In the genomic region with DNA sequence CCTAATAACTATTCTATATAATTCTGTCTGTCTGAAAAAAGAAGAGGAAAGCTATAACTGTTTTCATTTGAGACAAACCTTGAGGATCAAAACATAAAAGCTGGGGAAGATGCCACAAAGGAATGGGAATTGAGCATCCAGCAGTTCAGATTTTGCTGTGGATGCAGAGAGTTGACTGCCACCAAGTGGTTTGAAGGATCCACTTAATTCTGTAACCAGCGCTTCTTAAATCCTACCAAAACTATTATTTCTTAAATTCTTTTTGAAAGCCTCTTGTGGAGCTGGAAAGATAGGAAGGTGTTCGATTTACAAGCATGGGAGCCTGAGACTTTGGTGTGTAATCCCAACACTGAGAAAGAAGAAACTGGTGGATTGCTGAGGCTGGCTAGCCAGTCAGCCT, we compare ENCODE assay signal across 12 mouse cellular contexts.
DNase-seq lines count a peak whose midpoint lies in the region; ATAC-seq lines count a peak whose summit lies in the region.
"Had no signal": no experiment of that assay in that cellular context is flagged by ENCODE, and none has a peak within 500 bp of the region (broad histone marks: within the 10 kb centered on the region; RNA-seq: fewer than 3 reads in every experiment).

No protein-coding gene starts in this region.

- no peaks in the 10 kb centered on the region for H3K4me1 ChIP-seq in hindbrain, embryonic 16.5 days (ENCODE audit: control insufficient read depth, insufficient read depth, low read depth, low read length)
- H3K4me1 ChIP-seq in hindbrain, embryonic 10.5 days (replicated peaks): no peaks in the 10 kb centered on the region
- H3K4me1 ChIP-seq: embryonic facial prominence, embryonic 13.5 days had no signal

- H3K27me3 ChIP-seq in hindbrain, embryonic 16.5 days (replicated peaks; ENCODE audit: control insufficient read depth, insufficient read depth, low read length): no peaks in the 10 kb centered on the region
- no peaks in the 10 kb centered on the region for H3K27me3 ChIP-seq in hindbrain, embryonic 10.5 days (ENCODE audit: insufficient read depth, poor library complexity, severe bottlenecking)
- H3K27me3 ChIP-seq: embryonic facial prominence, embryonic 13.5 days had no signal

- peak; percentile 70; the same call in 1 of the 2 replicates for ATAC-seq in hindbrain, embryonic 16.5 days

- H3K9me3 ChIP-seq in hindbrain, embryonic 16.5 days (ENCODE audit: control insufficient read depth, low read length): no peaks in the 10 kb centered on the region; the same call in 1 of the 2 replicates
- no peaks in the 10 kb centered on the region for H3K9me3 ChIP-seq in hindbrain, embryonic 10.5 days
- H3K9me3 ChIP-seq: embryonic facial prominence, embryonic 13.5 days had no signal

- H3K36me3 ChIP-seq in hindbrain, embryonic 16.5 days (ENCODE audit: control insufficient read depth, insufficient read depth, low read length): no peaks in the 10 kb centered on the region
- no peaks in the 10 kb centered on the region for H3K36me3 ChIP-seq in hindbrain, embryonic 10.5 days
- H3K36me3 ChIP-seq: embryonic facial prominence, embryonic 13.5 days had no signal

- H3K27ac ChIP-seq in hindbrain, embryonic 16.5 days (ENCODE audit: low read depth, low read length): no peak overlapping the region
- no peak overlapping the region for H3K27ac ChIP-seq in hindbrain, embryonic 10.5 days
- H3K27ac ChIP-seq: embryonic facial prominence, embryonic 13.5 days had no signal

- no peak overlapping the region for H3K4me2 ChIP-seq in hindbrain, embryonic 16.5 days (ENCODE audit: low read length)
- H3K4me2 ChIP-seq: embryonic facial prominence, embryonic 13.5 days had no signal

- no peak for DNase-seq in hindbrain, embryonic 10.5 days (ENCODE audit: low spot score)
- peak; percentile 25 for DNase-seq in lung, postnatal 10 days
- no peak for DNase-seq in lung, adult 18-20 months
- peak; percentile 39 for DNase-seq in brain, embryonic 18.5 days (ENCODE audit: low read depth, low spot score)
- DNase-seq in retina, embryonic 14.5 days (ENCODE audit: low spot score): peak; percentile 33
- DNase-seq in urinary bladder, postnatal 14 days (ENCODE audit: low spot score): no peak
- DNase-seq: cerebellum, adult 11 months; kidney, adult 8-10 months; right cerebral cortex, postnatal 25 days had no signal

- H3K4me3 ChIP-seq in hindbrain, embryonic 16.5 days (ENCODE audit: low read length): no peak overlapping the region
- no peak overlapping the region for H3K4me3 ChIP-seq in hindbrain, embryonic 10.5 days
- H3K4me3 ChIP-seq: embryonic facial prominence, embryonic 13.5 days; myocyte had no signal

- H3K9ac ChIP-seq in hindbrain, embryonic 16.5 days (ENCODE audit: low read depth, low read length): no peak overlapping the region
- H3K9ac ChIP-seq: embryonic facial prominence, embryonic 13.5 days had no signal

- WGBS in hindbrain, embryonic 16.5 days: 84% methylated on average over 2 of the region's 2 CpGs
- 84% methylated on average over 2 of the region's 2 CpGs for WGBS in hindbrain, embryonic 10.5 days

Comparison
In these comparisons a context has a peak if more than half of its experiments do, and no peak if none do; other contexts are left out.
1. DNase-seq: peak in lung, postnatal 10 days (single experiment), brain, embryonic 18.5 days (single experiment) and retina, embryonic 14.5 days (single experiment); none in hindbrain, embryonic 10.5 days (single experiment), lung, adult 18-20 months (0 of 2) and urinary bladder, postnatal 14 days (single experiment).